8 mouse cellular contexts compared by ENCODE assay signal in genomic region chr4:115709792-115710418, GRCm38 (mm10). TPM values are rescaled to one million over a fixed set of nuclear protein-coding genes. Genes with fewer than 3 reads are reported as not detected.
DNase-seq lines count a peak whose midpoint lies in the region; ATAC-seq lines count a peak whose summit lies in the region.

No protein-coding gene starts in this region.

- peak; percentile 42; the same call in 1 of the 2 replicates for ATAC-seq in lung, embryonic 15.5 days (ENCODE audit: borderline replicate concordance, extremely low read depth, low FRiP score, low TSS enrichment)

- WGBS in hindbrain, embryonic 10.5 days, result 15% methylated on average over 13 of the region's 13 CpGs
- 10% methylated on average over 12 of the region's 13 CpGs for WGBS in lung, embryonic 15.5 days

- H3K9me3 ChIP-seq in hindbrain, embryonic 10.5 days, result no peaks in the 10 kb centered on the region
- no peaks in the 10 kb centered on the region for H3K9me3 ChIP-seq in lung, embryonic 15.5 days

- peak; percentile 30 for DNase-seq in MN1 (ENCODE audit: low spot score)
- peak; percentile 33 for DNase-seq in cerebellum, adult 9-11 months
- peak; percentile 55 to 94 for DNase-seq in frontal cortex, adult 2 months (ENCODE audit: extremely low spot score in 1 of 2, low spot score in 1 of 2)
- DNase-seq in hindbrain, embryonic 10.5 days (ENCODE audit: low spot score), result peak; percentile 88
- DNase-seq in layer of hippocampus, adult 9-11 months, result peak; percentile 68
- peak; percentile 42 for DNase-seq in retina, adult 2 months (ENCODE audit: low read depth, low spot score)
- peak; percentile 52 for DNase-seq in thymus, postnatal 25 days

- H3K36me3 ChIP-seq in hindbrain, embryonic 10.5 days, result no peaks in the 10 kb centered on the region
- H3K36me3 ChIP-seq in lung, embryonic 15.5 days, result no peaks in the 10 kb centered on the region

- peak overlapping the region; percentile 44 for H3K4me2 ChIP-seq in lung, embryonic 15.5 days

- peak overlapping the region; percentile 35 for H3K4me3 ChIP-seq in hindbrain, embryonic 10.5 days
- no peak overlapping the region for H3K4me3 ChIP-seq in lung, embryonic 15.5 days

- no peak overlapping the region for H3K27ac ChIP-seq in hindbrain, embryonic 10.5 days
- peak overlapping the region; percentile 15; the same call in 1 of the 2 replicates for H3K27ac ChIP-seq in lung, embryonic 15.5 days

- H3K4me1 ChIP-seq in hindbrain, embryonic 10.5 days (replicated peaks), result peaks cover 5% of the 10 kb centered on the region; the same call in 1 of the 2 replicates
- no peaks in the 10 kb centered on the region for H3K4me1 ChIP-seq in lung, embryonic 15.5 days

- no peak overlapping the region for H3K9ac ChIP-seq in lung, embryonic 15.5 days

- H3K27me3 ChIP-seq in hindbrain, embryonic 10.5 days (ENCODE audit: insufficient read depth, poor library complexity, severe bottlenecking), result no peaks in the 10 kb centered on the region
- H3K27me3 ChIP-seq in lung, embryonic 15.5 days, result no peaks in the 10 kb centered on the region

RNA-seq across cellular contexts. Expression of gene Efcab14, which starts 27.6 kb away (rescaled TPM):
- polyA plus RNA-seq in frontal cortex, adult 2 months (2012; rRNA removed), result 35.9 and 37.1 TPM in 2 replicates
- polyA plus RNA-seq in hindbrain, embryonic 10.5 days (2016; fragmentation: Nextera tagmentation; extraction: Ambion mirVana), result 31.0 and 33.7 TPM in 2 replicates
- polyA plus RNA-seq in lung, embryonic 15.5 days (2015; fragmentation: Nextera tagmentation; extraction: Ambion mirVana), result 30.6 and 34.6 TPM in 2 replicates

Comparison
In these comparisons a context has a peak if more than half of its experiments do, and no peak if none do; other contexts are left out.
1. DNase-seq: peak in every context shown above with its lines; median percentile 88 in hindbrain, embryonic 10.5 days; 74 in frontal cortex, adult 2 months; 68 in layer of hippocampus, adult 9-11 months; 52 in thymus, postnatal 25 days; 42 in retina, adult 2 months; 33 in cerebellum, adult 9-11 months; 30 in MN1.